Mouse (Mus musculus) left cerebral cortex, adult 2 months (tissue): ENCODE measurements around the gene Adamts17. TPM values are rescaled to one million over a fixed set of nuclear protein-coding genes. Genes with fewer than 3 reads are reported as not detected.

Source experiments
- DNase-seq, 2 experiments: peaks; one replicate each; pipeline ENCODE4 v3.0.0; 2021 to 2022; ENCODE audit warnings: low spot score in 2 of 2, mixed read lengths in 1 of 2; ENCODE audit errors: extremely low spot score in 1 of 2
- H3K27ac ChIP-seq: fragments of 200-600 bp; 2 replicates; pipeline ENCODE4 v1.8.1; 2022
- H3K4me3 ChIP-seq: fragments of 200-600 bp; 2 replicates; pipeline ENCODE4 v1.8.1; 2022
- CTCF ChIP-seq: fragments of 200-600 bp; IDR thresholded peaks from 2 replicates; pipeline ENCODE4 v1.8.1; 2022; ENCODE audit warnings: antibody characterized with exemption, mild to moderate bottlenecking, moderate library complexity
- intact Hi-C: fragments of 180-260 bp; cut with DNase I; formaldehyde crosslinking; loops from one replicate; pipeline ENCODE4 v1.15.1; 2025
- total RNA-seq, 2 experiments: library from RNA; stranded (reverse); gene quantifications; 2 replicates each; pipeline ENCODE4 v1.2.3; 2021

Gene Adamts17
- total RNA-seq, 2 experiments from 2014 or later: 13.1 to 13.6 TPM

- intact Hi-C loops: no loop called here
- Histone ChIP-seq H3K4me3 (no peak overlapping the region), H3K27ac (no peak overlapping the region)
- no peak for TF ChIP-seq CTCF
- no peak for DNase-seq
Measured at GRCm38 (mm10) chr7:67027696-67028095, 188.2 kb downstream of the Adamts17 start.

GRCm38 (mm10) chr7:67028902-67029301, 189.4 kb downstream of the Adamts17 start:
- no peak for DNase-seq
- Histone ChIP-seq H3K4me3 (no peak overlapping the region), H3K27ac (no peak overlapping the region)
- no peak for TF ChIP-seq CTCF
- intact Hi-C loops: no loop called here

GRCm38 (mm10) chr7:67029481-67029880, 189.9 kb downstream of the Adamts17 start:
- no peak for DNase-seq
- Histone ChIP-seq H3K27ac (no peak overlapping the region), H3K4me3 (no peak overlapping the region)
- intact Hi-C loops: no loop called here
- TF ChIP-seq CTCF: no peak

- no peak overlapping the region for H3K4me3 ChIP-seq
- TF ChIP-seq CTCF: no peak
- intact Hi-C loops: no loop called here
- no peak overlapping the region for H3K27ac ChIP-seq
- DNase-seq: no peak
Measured at GRCm38 (mm10) chr7:67031284-67031683, 191.7 kb downstream of the Adamts17 start.

- no peak for DNase-seq
- intact Hi-C loops: no loop called here
- no peak overlapping the region for H3K4me3 ChIP-seq
- TF ChIP-seq CTCF: no peak
- no peak overlapping the region for H3K27ac ChIP-seq
Measured at GRCm38 (mm10) chr7:67032616-67033015, 193.1 kb downstream of the Adamts17 start.

- intact Hi-C loops: no loop called here
- Histone ChIP-seq H3K27ac (no peak overlapping the region), H3K4me3 (no peak overlapping the region)
- DNase-seq: no peak
- TF ChIP-seq CTCF: no peak
Measured at GRCm38 (mm10) chr7:67034369-67034768, 194.8 kb downstream of the Adamts17 start.

GRCm38 (mm10) chr7:67035246-67035645, 195.7 kb downstream of the Adamts17 start:
- TF ChIP-seq CTCF: no peak
- no peak for DNase-seq
- no peak overlapping the region for H3K27ac ChIP-seq
- intact Hi-C loops: no loop called here
- no peak overlapping the region for H3K4me3 ChIP-seq

GRCm38 (mm10) chr7:67035661-67036060, 196.1 kb downstream of the Adamts17 start:
- TF ChIP-seq CTCF: no peak
- intact Hi-C loops: no loop called here
- H3K27ac ChIP-seq: no peak overlapping the region
- no peak overlapping the region for H3K4me3 ChIP-seq
- DNase-seq: no peak

- intact Hi-C loops: no loop called here
- Histone ChIP-seq H3K27ac (no peak overlapping the region), H3K4me3 (no peak overlapping the region)
- TF ChIP-seq CTCF: no peak
- no peak for DNase-seq
Measured at GRCm38 (mm10) chr7:67036502-67037485, 197.3 kb downstream of the Adamts17 start.

GRCm38 (mm10) chr7:67037726-67038520, 198.4 kb downstream of the Adamts17 start:
- intact Hi-C loops: no loop called here
- no peak overlapping the region for H3K4me3 ChIP-seq
- no peak for DNase-seq
- TF ChIP-seq CTCF: no peak
- H3K27ac ChIP-seq: no peak overlapping the region

GRCm38 (mm10) chr7:67039143-67039542, 199.6 kb downstream of the Adamts17 start:
- no peak for TF ChIP-seq CTCF
- Histone ChIP-seq H3K27ac (no peak overlapping the region), H3K4me3 (no peak overlapping the region)
- intact Hi-C loops: no loop called here
- DNase-seq: no peak

GRCm38 (mm10) chr7:67039861-67040260, 200.3 kb downstream of the Adamts17 start:
- Histone ChIP-seq H3K4me3 (no peak overlapping the region), H3K27ac (no peak overlapping the region)
- intact Hi-C loops: no loop called here
- TF ChIP-seq CTCF: no peak
- no peak for DNase-seq
